Mouse (Mus musculus): Measurements from ENCODE around the gene Lsm6. TPM values are rescaled to one million over a fixed set of nuclear protein-coding genes. Genes with fewer than 3 reads are reported as not detected.
A peak's percentile ranks its signal among the peaks of the same experiment; 100 is the strongest.
"Not testable (repeated sequence)": the region's sequence is repeated elsewhere in the genome, so short reads cannot be mapped to it uniquely, and the experiment has no call there.

Gene Lsm6
- polyA plus RNA-seq, 1 experiment from 2014 or later, result 170 TPM

- Histone ChIP-seq H3K9ac (peak overlapping the region; percentile 79), H3K4me2 (replicated peaks) (peak overlapping the region; percentile 55), H3K27ac (peak overlapping the region; percentile 99; the same call in 1 of the 2 replicates), H3K4me3 (replicated peaks) (peak overlapping the region; percentile 81)
- not testable (repeated sequence) for H3K9me3 ChIP-seq; ATAC-seq; H3K27me3 ChIP-seq (replicated peaks); H3K36me3 ChIP-seq; H3K4me1 ChIP-seq (replicated peaks)
- WGBS, result 27% methylated on average over 3 of the region's 3 CpGs
Measured at GRCm38 (mm10) chr8:78819973-78820372, 967 bp downstream of the Lsm6 start.

- WGBS, result 92% methylated on average over 2 of the region's 2 CpGs
- ATAC-seq, result no peak
- Histone ChIP-seq H3K4me3 (replicated peaks) (no peak overlapping the region), H3K4me2 (replicated peaks) (no peak overlapping the region), H3K9ac (no peak overlapping the region), H3K27ac (no peak overlapping the region), H3K9me3 (no peaks in the 10 kb centered on the region), H3K27me3 (replicated peaks) (no peaks in the 10 kb centered on the region), H3K36me3 (0 out of 2 replicates have a peak, but pooled peaks cover 13% of the 10 kb centered on the region), H3K4me1 (replicated peaks) (peaks cover 5% of the 10 kb centered on the region; the same call in 1 of the 2 replicates)
Measured at GRCm38 (mm10) chr8:78814743-78815142, 6.2 kb downstream of the Lsm6 start.

- Histone ChIP-seq H3K4me3 (replicated peaks) (no peak overlapping the region), H3K9ac (no peak overlapping the region), H3K27me3 (replicated peaks) (no peaks in the 10 kb centered on the region), H3K4me2 (replicated peaks) (no peak overlapping the region), H3K9me3 (no peaks in the 10 kb centered on the region), H3K36me3 (0 out of 2 replicates have a peak, but pooled peaks cover 21% of the 10 kb centered on the region), H3K4me1 (replicated peaks) (no peaks in the 10 kb centered on the region), H3K27ac (no peak overlapping the region)
- 57% methylated on average over 9 of the region's 9 CpGs for WGBS
- ATAC-seq, result peak; percentile 91
Measured at GRCm38 (mm10) chr8:78813021-78813420, 7.9 kb downstream of the Lsm6 start.

GRCm38 (mm10) chr8:78812446-78812845 lies 8.5 kb downstream of the Lsm6 start:
- no peak overlapping the region for H3K9ac ChIP-seq
- 0 out of 2 replicates have a peak, but pooled peaks cover 24% of the 10 kb centered on the region for H3K36me3 ChIP-seq
- ATAC-seq, result no peak
- H3K27ac ChIP-seq, result no peak overlapping the region
- no peaks in the 10 kb centered on the region for H3K27me3 ChIP-seq (replicated peaks)
- WGBS, result 87% methylated on average over 9 of the region's 9 CpGs
- H3K9me3 ChIP-seq, result no peaks in the 10 kb centered on the region
- no peak overlapping the region for H3K4me3 ChIP-seq (replicated peaks)
- no peak overlapping the region for H3K4me2 ChIP-seq (replicated peaks)
- H3K4me1 ChIP-seq (replicated peaks), result no peaks in the 10 kb centered on the region

- ATAC-seq, result no peak
- Histone ChIP-seq H3K4me3 (replicated peaks) (no peak overlapping the region), H3K4me2 (replicated peaks) (no peak overlapping the region), H3K9me3 (no peaks in the 10 kb centered on the region), H3K27ac (no peak overlapping the region), H3K36me3 (0 out of 2 replicates have a peak, but pooled peaks cover 27% of the 10 kb centered on the region), H3K27me3 (replicated peaks) (no peaks in the 10 kb centered on the region), H3K4me1 (replicated peaks) (no peaks in the 10 kb centered on the region), H3K9ac (no peak overlapping the region)
- 92% methylated on average over 7 of the region's 7 CpGs for WGBS
Measured at GRCm38 (mm10) chr8:78811748-78812147, 9.2 kb downstream of the Lsm6 start.

GRCm38 (mm10) chr8:78810207-78810675 lies 10.7 kb downstream of the Lsm6 start:
- Histone ChIP-seq H3K4me3 (replicated peaks) (no peak overlapping the region), H3K9ac (no peak overlapping the region), H3K36me3 (0 out of 2 replicates have a peak, but pooled peaks cover 27% of the 10 kb centered on the region), H3K27me3 (replicated peaks) (no peaks in the 10 kb centered on the region), H3K27ac (no peak overlapping the region), H3K9me3 (no peaks in the 10 kb centered on the region), H3K4me1 (replicated peaks) (no peaks in the 10 kb centered on the region), H3K4me2 (replicated peaks) (no peak overlapping the region)
- 82% methylated on average over 9 of the region's 9 CpGs for WGBS
- no peak for ATAC-seq

GRCm38 (mm10) chr8:78809454-78810206 lies 11.3 kb downstream of the Lsm6 start:
- no peak overlapping the region for H3K4me3 ChIP-seq (replicated peaks)
- 93% methylated on average over 14 of the region's 14 CpGs for WGBS
- no peak for ATAC-seq
- H3K27ac ChIP-seq, result no peak overlapping the region
- H3K36me3 ChIP-seq, result 0 out of 2 replicates have a peak, but pooled peaks cover 27% of the 10 kb centered on the region
- no peaks in the 10 kb centered on the region for H3K4me1 ChIP-seq (replicated peaks)
- no peaks in the 10 kb centered on the region for H3K27me3 ChIP-seq (replicated peaks)
- H3K9me3 ChIP-seq, result no peaks in the 10 kb centered on the region
- H3K9ac ChIP-seq, result no peak overlapping the region
- no peak overlapping the region for H3K4me2 ChIP-seq (replicated peaks)

- no peaks in the 10 kb centered on the region for H3K4me1 ChIP-seq (replicated peaks)
- ATAC-seq, result no peak
- no peak overlapping the region for H3K4me3 ChIP-seq (replicated peaks)
- WGBS, result 94% methylated on average over 2 of the region's 2 CpGs
- no peak overlapping the region for H3K9ac ChIP-seq
- H3K4me2 ChIP-seq (replicated peaks), result no peak overlapping the region
- H3K27me3 ChIP-seq (replicated peaks), result no peaks in the 10 kb centered on the region
- no peak overlapping the region for H3K27ac ChIP-seq
- 0 out of 2 replicates have a peak, but pooled peaks cover 27% of the 10 kb centered on the region for H3K36me3 ChIP-seq
- H3K9me3 ChIP-seq, result no peaks in the 10 kb centered on the region
Measured at GRCm38 (mm10) chr8:78808888-78809287, 12.1 kb downstream of the Lsm6 start.

- 95% methylated on average over 5 of the region's 5 CpGs for WGBS
- no peak overlapping the region for H3K4me3 ChIP-seq (replicated peaks)
- H3K27ac ChIP-seq, result no peak overlapping the region
- H3K4me2 ChIP-seq (replicated peaks), result no peak overlapping the region
- H3K9me3 ChIP-seq, result no peaks in the 10 kb centered on the region
- no peak overlapping the region for H3K9ac ChIP-seq
- H3K4me1 ChIP-seq (replicated peaks), result no peaks in the 10 kb centered on the region
- H3K27me3 ChIP-seq (replicated peaks), result no peaks in the 10 kb centered on the region
- ATAC-seq, result no peak
- 0 out of 2 replicates have a peak, but pooled peaks cover 27% of the 10 kb centered on the region for H3K36me3 ChIP-seq
Measured at GRCm38 (mm10) chr8:78808439-78808838, 12.5 kb downstream of the Lsm6 start.

- Histone ChIP-seq H3K27me3 (replicated peaks) (no peaks in the 10 kb centered on the region), H3K9ac (no peak overlapping the region), H3K9me3 (no peaks in the 10 kb centered on the region), H3K4me2 (replicated peaks) (no peak overlapping the region), H3K4me3 (replicated peaks) (no peak overlapping the region), H3K36me3 (0 out of 2 replicates have a peak, but pooled peaks cover 24% of the 10 kb centered on the region), H3K4me1 (replicated peaks) (no peaks in the 10 kb centered on the region), H3K27ac (no peak overlapping the region)
- WGBS, result 82% methylated on average over 9 of the region's 9 CpGs
- no peak for ATAC-seq
Measured at GRCm38 (mm10) chr8:78807283-78807682, 13.7 kb downstream of the Lsm6 start.

GRCm38 (mm10) chr8:78806006-78806405 lies 14.9 kb downstream of the Lsm6 start:
- 91% methylated on average over 5 of the region's 5 CpGs for WGBS
- H3K9ac ChIP-seq, result no peak overlapping the region
- no peaks in the 10 kb centered on the region for H3K4me1 ChIP-seq (replicated peaks)
- no peaks in the 10 kb centered on the region for H3K9me3 ChIP-seq
- no peak overlapping the region for H3K4me3 ChIP-seq (replicated peaks)
- H3K36me3 ChIP-seq, result 0 out of 2 replicates have a peak, but pooled peaks cover 17% of the 10 kb centered on the region
- no peaks in the 10 kb centered on the region for H3K27me3 ChIP-seq (replicated peaks)
- no peak overlapping the region for H3K27ac ChIP-seq
- no peak for ATAC-seq
- H3K4me2 ChIP-seq (replicated peaks), result no peak overlapping the region

- no peak overlapping the region for H3K4me2 ChIP-seq (replicated peaks)
- no peaks in the 10 kb centered on the region for H3K4me1 ChIP-seq (replicated peaks)
- WGBS, result 95% methylated on average over 6 of the region's 6 CpGs
- H3K27ac ChIP-seq, result no peak overlapping the region
- no peaks in the 10 kb centered on the region for H3K27me3 ChIP-seq (replicated peaks)
- H3K9me3 ChIP-seq, result no peaks in the 10 kb centered on the region
- H3K4me3 ChIP-seq (replicated peaks), result no peak overlapping the region
- no peaks in the 10 kb centered on the region for H3K36me3 ChIP-seq
- H3K9ac ChIP-seq, result no peak overlapping the region
- ATAC-seq, result no peak
Measured at GRCm38 (mm10) chr8:78801201-78801600, 19.7 kb downstream of the Lsm6 start.

GRCm38 (mm10) chr8:78798671-78799070 lies 22.3 kb downstream of the Lsm6 start:
- Histone ChIP-seq H3K27me3 (replicated peaks) (no peaks in the 10 kb centered on the region), H3K4me2 (replicated peaks) (no peak overlapping the region), H3K27ac (no peak overlapping the region), H3K36me3 (no peaks in the 10 kb centered on the region), H3K9ac (no peak overlapping the region), H3K9me3 (no peaks in the 10 kb centered on the region), H3K4me3 (replicated peaks) (no peak overlapping the region), H3K4me1 (replicated peaks) (no peaks in the 10 kb centered on the region)
- ATAC-seq, result no peak
- 87% methylated on average over 3 of the region's 3 CpGs for WGBS

Data from intestine, embryonic 15.5 days (tissue).